16 mouse cellular contexts compared by ENCODE assay signal in the genomic region with DNA sequence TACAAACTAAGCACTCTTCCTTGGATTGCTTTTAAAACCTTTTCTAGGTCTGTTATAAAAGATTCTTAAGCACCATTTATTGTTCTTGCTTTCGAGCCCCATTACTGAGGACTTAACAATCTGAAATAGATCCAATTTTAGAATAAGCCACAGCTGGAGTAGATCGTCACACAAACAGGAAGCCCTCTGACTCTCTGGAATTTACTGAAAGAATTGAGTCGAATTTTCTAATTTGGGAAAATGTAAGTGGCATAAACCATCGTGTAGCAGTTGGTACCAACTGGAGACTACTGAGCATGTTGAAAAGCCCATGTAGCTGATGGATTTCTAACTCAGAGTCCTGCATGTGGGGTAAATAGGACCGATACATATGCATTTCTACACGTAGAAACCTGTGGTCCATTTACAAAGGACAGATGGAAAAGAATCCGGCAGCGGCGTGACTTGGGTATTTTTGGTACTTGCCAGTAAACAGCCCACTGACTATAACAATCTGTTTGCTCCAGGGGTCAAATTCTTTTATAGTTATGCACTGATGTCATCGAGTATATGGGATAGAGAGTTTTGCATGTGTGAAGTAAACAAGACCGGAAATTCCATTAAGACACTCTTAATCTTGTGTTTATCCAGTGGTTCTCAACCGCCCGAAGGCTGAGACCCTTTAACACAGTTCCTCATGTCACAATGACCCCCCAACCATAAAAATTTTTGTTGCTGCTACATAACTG.
DNase-seq lines count a peak whose midpoint lies in the region; ATAC-seq and TF ChIP-seq lines count a peak whose summit lies in the region.
"Had no signal": no experiment of that assay in that cellular context is flagged by ENCODE, and none has a peak within 500 bp of the region (broad histone marks: within the 10 kb centered on the region; RNA-seq: fewer than 3 reads in every experiment).

No protein-coding gene starts in this region.

- no peak overlapping the region for H3K27ac ChIP-seq in heart, embryonic 11.5 days (ENCODE audit: low read depth, low read length)
- H3K27ac ChIP-seq in kidney, adult 2 months (ENCODE audit: insufficient read depth, low read depth, low read length) = peak overlapping the region; percentile 38; the same call in 1 of the 2 replicates
- peak overlapping the region; percentile 71; the same call in 1 of the 2 replicates for H3K27ac ChIP-seq in kidney, embryonic 14.5 days (ENCODE audit: low read depth, low read length)
- H3K27ac ChIP-seq: forebrain, embryonic 10.5 days; liver, embryonic 14.5 days had no signal

- no peak overlapping the region for H3K4me3 ChIP-seq in heart, embryonic 11.5 days (ENCODE audit: low read depth, low read length)
- H3K4me3 ChIP-seq in kidney, adult 2 months (ENCODE audit: insufficient read depth, low read depth, low read length) = no peak overlapping the region
- no peak overlapping the region for H3K4me3 ChIP-seq in kidney, embryonic 14.5 days (ENCODE audit: low read length)
- H3K4me3 ChIP-seq: forebrain, embryonic 10.5 days; megakaryocyte, embryonic 14.5 days had no signal

- TF ChIP-seq POLR2A in kidney, adult 2 months (IDR thresholded peaks at IDR 0.05; ENCODE audit: low read depth, low read length) = no peak

- TF ChIP-seq CTCF in kidney, adult 2 months (conservative IDR thresholded peaks at IDR 0.05; ENCODE audit: insufficient read depth, insufficient read length, low read depth, low read length) = no peak

- H3K27me3 ChIP-seq in heart, embryonic 11.5 days (ENCODE audit: control insufficient read depth, insufficient read depth, low read length) = no peaks in the 10 kb centered on the region
- no peaks in the 10 kb centered on the region for H3K27me3 ChIP-seq in kidney, adult 2 months (replicated peaks; ENCODE audit: control insufficient read depth, insufficient read depth, low read length)
- no peaks in the 10 kb centered on the region for H3K27me3 ChIP-seq in kidney, embryonic 14.5 days (ENCODE audit: control insufficient read depth, insufficient read depth, low read length)
- H3K27me3 ChIP-seq: megakaryocyte, embryonic 14.5 days had no signal

- peak; percentile 66 for DNase-seq in heart, adult 11 months
- peak; percentile 34 for DNase-seq in kidney, adult 2 months
- DNase-seq in kidney, postnatal 25 days = no peak
- peak; percentile 22 for DNase-seq in lung, postnatal 25 days (ENCODE audit: low spot score)
- no peak for DNase-seq in layer of hippocampus, postnatal 36 days
- no peak for DNase-seq in left cerebral cortex, adult 8-10 months (ENCODE audit: low spot score in 2 of 2)
- DNase-seq: adrenal gland, postnatal 25 days; cerebellum, postnatal 10 days; gastrocnemius, postnatal 36 days had no signal

- peaks cover 2% of the 10 kb centered on the region; the same call in 1 of the 2 replicates for H3K9me3 ChIP-seq in heart, embryonic 11.5 days (replicated peaks; ENCODE audit: control insufficient read depth, low read length)
- peaks cover 5% of the 10 kb centered on the region; the same call in 1 of the 2 replicates for H3K9me3 ChIP-seq in kidney, embryonic 14.5 days (ENCODE audit: control insufficient read depth, low read length)
- H3K9me3 ChIP-seq: megakaryocyte, embryonic 14.5 days had no signal

- H3K4me1 ChIP-seq in heart, embryonic 11.5 days (ENCODE audit: control insufficient read depth, insufficient read depth, low read length) = no peaks in the 10 kb centered on the region
- H3K4me1 ChIP-seq in kidney, adult 2 months (ENCODE audit: control insufficient read depth, insufficient read depth, low read length) = no peaks in the 10 kb centered on the region
- no peaks in the 10 kb centered on the region for H3K4me1 ChIP-seq in kidney, embryonic 14.5 days (ENCODE audit: control insufficient read depth, insufficient read depth, low read length)
- H3K4me1 ChIP-seq: forebrain, embryonic 10.5 days; megakaryocyte, embryonic 14.5 days had no signal

- no peak overlapping the region for H3K9ac ChIP-seq in heart, embryonic 11.5 days (ENCODE audit: low read depth, low read length)
- H3K9ac ChIP-seq in kidney, embryonic 14.5 days (ENCODE audit: low read depth, low read length) = no peak overlapping the region
- H3K9ac ChIP-seq: liver, embryonic 14.5 days had no signal

- ATAC-seq in heart, embryonic 11.5 days (replicated peaks; ENCODE audit: insufficient number of reproducible peaks, low FRiP score, low TSS enrichment) = no peak
- ATAC-seq in kidney, embryonic 14.5 days (ENCODE audit: low FRiP score, low TSS enrichment) = no peak
- ATAC-seq: activated CD4-positive, CD25-positive, alpha-beta regulatory T cell, adult 4 months; midbrain, embryonic 16.5 days had no signal

- no peak overlapping the region for H3K4me2 ChIP-seq in heart, embryonic 11.5 days
- no peak overlapping the region for H3K4me2 ChIP-seq in kidney, embryonic 14.5 days (replicated peaks; ENCODE audit: low read depth, low read length)

- no peaks in the 10 kb centered on the region for H3K36me3 ChIP-seq in heart, embryonic 11.5 days (ENCODE audit: control insufficient read depth, insufficient read depth, low read length)
- no peaks in the 10 kb centered on the region for H3K36me3 ChIP-seq in kidney, adult 2 months (ENCODE audit: control insufficient read depth, insufficient read depth, low read length)
- H3K36me3 ChIP-seq in kidney, embryonic 14.5 days (ENCODE audit: control insufficient read depth, insufficient read depth, low read length) = no peaks in the 10 kb centered on the region
- H3K36me3 ChIP-seq: forebrain, embryonic 10.5 days had no signal

- 80% methylated on average over 13 of the region's 13 CpGs for WGBS in heart, embryonic 11.5 days (ENCODE audit: insufficient replicate concordance)
- WGBS in kidney, adult 2 months = 79% methylated on average over 13 of the region's 13 CpGs
- 78% methylated on average over 13 of the region's 13 CpGs for WGBS in kidney, embryonic 14.5 days

Comparison
In these comparisons a context has a peak if more than half of its experiments do, and no peak if none do; other contexts are left out.
1. DNase-seq: peak in heart, adult 11 months (single experiment), kidney, adult 2 months (single experiment) and lung, postnatal 25 days (single experiment); none in kidney, postnatal 25 days (0 of 2), layer of hippocampus, postnatal 36 days (0 of 2) and left cerebral cortex, adult 8-10 months (0 of 2).